Mouse (Mus musculus): Measurements from ENCODE around the gene Fmr1. TPM values are rescaled to one million over a fixed set of nuclear protein-coding genes. Genes with fewer than 3 reads are reported as not detected.

Fmr1 gene
- polyA plus RNA-seq, 1 experiment = 5.1 TPM

DNA sequence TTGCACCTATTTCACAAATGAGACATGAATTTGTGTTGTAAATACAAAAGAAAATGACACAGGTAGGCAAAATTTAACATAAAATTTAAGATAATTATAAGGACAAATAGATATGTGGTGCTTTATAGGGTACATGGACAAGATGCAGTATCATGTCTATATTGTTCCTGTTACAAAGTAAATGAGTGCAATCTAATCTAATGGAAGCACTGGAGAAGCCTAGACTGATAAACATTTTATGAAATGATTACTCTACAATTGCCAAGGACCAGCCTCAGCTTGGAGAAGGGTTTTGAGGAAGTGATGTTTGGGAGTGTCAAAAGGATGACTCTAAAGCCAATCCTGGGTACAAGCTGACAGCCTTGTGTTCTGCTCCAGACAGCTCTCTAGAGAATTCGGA is 58.6 kb downstream of the Fmr1 start:
- H3K4me3 ChIP-seq (ENCODE audit: extremely low read depth, insufficient read depth, insufficient read length) = no peak overlapping the region
- no peak for TF ChIP-seq POLR2A (IDR thresholded peaks at IDR 0.05; ENCODE audit: low read depth, low read length)
- TF ChIP-seq CTCF (IDR thresholded peaks at IDR 0.05; ENCODE audit: extremely low read depth, insufficient read depth, insufficient read length, insufficient replicate concordance) = no peak
- no peaks in the 10 kb centered on the region for H3K27me3 ChIP-seq (ENCODE audit: control insufficient read depth, insufficient read depth, low read length)
- no peaks in the 10 kb centered on the region for H3K4me1 ChIP-seq (ENCODE audit: control insufficient read depth, insufficient read depth, insufficient read length)
- no peaks in the 10 kb centered on the region for H3K36me3 ChIP-seq (ENCODE audit: control insufficient read depth, insufficient read depth, low read length)
- DNase-seq (ENCODE audit: low read depth in 1 of 2, low spot score in 2 of 2) = no peak
- no peak overlapping the region for H3K27ac ChIP-seq (ENCODE audit: insufficient read depth, low read length)
- WGBS = 75% methylated on average over 1 of the region's 1 CpGs

DNA sequence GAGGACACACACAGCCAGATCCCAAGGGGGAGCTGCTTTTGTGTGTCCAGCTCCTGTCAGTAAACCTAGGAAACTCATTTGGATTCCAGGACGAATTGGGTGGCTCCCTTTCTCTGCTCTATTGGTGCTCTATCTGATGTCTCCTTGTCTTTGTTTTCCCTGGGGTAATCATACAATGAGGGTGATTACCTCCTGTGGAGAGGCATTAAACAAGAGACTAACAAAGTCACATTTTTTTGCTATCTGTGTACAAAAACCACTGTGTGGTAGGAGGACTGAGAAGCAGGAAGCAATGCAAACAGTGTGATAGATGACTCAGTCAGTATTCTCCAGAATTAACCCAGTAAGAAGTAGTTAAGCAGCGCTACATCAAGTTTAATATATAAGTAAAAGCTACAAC is 61.7 kb downstream of the Fmr1 start:
- no peak for DNase-seq (ENCODE audit: low read depth in 1 of 2, low spot score in 2 of 2)
- Histone ChIP-seq H3K4me3 (ENCODE audit: extremely low read depth, insufficient read depth, insufficient read length) (no peak overlapping the region), H3K27me3 (ENCODE audit: control insufficient read depth, insufficient read depth, low read length) (no peaks in the 10 kb centered on the region), H3K27ac (ENCODE audit: insufficient read depth, low read length) (no peak overlapping the region), H3K36me3 (ENCODE audit: control insufficient read depth, insufficient read depth, low read length) (no peaks in the 10 kb centered on the region), H3K4me1 (ENCODE audit: control insufficient read depth, insufficient read depth, insufficient read length) (no peaks in the 10 kb centered on the region)
- 68% methylated on average over 2 of the region's 2 CpGs for WGBS
- no peak for TF ChIP-seq CTCF (IDR thresholded peaks at IDR 0.05; ENCODE audit: extremely low read depth, insufficient read depth, insufficient read length, insufficient replicate concordance)
- TF ChIP-seq POLR2A (IDR thresholded peaks at IDR 0.05; ENCODE audit: low read depth, low read length) = no peak

DNA sequence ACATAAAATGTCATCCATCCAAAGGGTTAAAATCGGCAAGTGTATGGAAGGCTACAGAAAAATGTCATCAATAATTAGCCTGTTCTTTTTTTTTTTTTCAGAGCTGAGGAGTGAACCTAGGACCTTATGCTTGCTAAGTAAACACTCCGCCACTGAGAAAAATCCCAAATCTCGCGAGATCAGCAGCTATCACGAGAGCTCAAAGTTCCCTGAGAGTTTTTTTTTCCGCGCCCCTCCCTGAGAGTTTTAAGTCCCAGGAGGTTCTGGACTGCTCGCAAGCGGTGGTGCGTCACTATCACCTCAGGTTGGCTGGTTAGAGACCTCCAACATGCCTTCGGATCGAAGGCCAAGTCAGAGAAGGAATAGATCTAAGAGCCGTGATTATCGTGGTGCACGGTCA is 83.3 kb downstream of the Fmr1 start, which contains the start of gene Fmr1nb:
TSS of gene Fmr1nb (plus strand) at position 234 of the 400 bp plus-strand sequence.
- H3K27ac ChIP-seq (ENCODE audit: insufficient read depth, low read length) = no peak within 1 kb of the TSS
- WGBS = 81% methylated on average over 15 of the region's 15 CpGs
- no peaks in the 10 kb centered on the region for H3K27me3 ChIP-seq (ENCODE audit: control insufficient read depth, insufficient read depth, low read length)
- no peak within 1 kb of the TSS for H3K4me3 ChIP-seq (ENCODE audit: extremely low read depth, insufficient read depth, insufficient read length)
- DNase-seq (ENCODE audit: low read depth in 1 of 2, low spot score in 2 of 2) = no peak
- no peaks in the 10 kb centered on the region for H3K36me3 ChIP-seq (ENCODE audit: control insufficient read depth, insufficient read depth, low read length)
- TF ChIP-seq CTCF (IDR thresholded peaks at IDR 0.05; ENCODE audit: extremely low read depth, insufficient read depth, insufficient read length, insufficient replicate concordance) (no peak), POLR2A (IDR thresholded peaks at IDR 0.05; ENCODE audit: low read depth, low read length) (no peak)
- no peaks in the 10 kb centered on the region for H3K4me1 ChIP-seq (ENCODE audit: control insufficient read depth, insufficient read depth, insufficient read length)

Other genes with a start within 250 kb of the Fmr1 start
- 0.11 TPM in 1 of 2 replicates, not detected in the other for gene Fmr1nb, start 83.3 kb downstream of the Fmr1 start, polyA plus RNA-seq (2012; rRNA removed)
- gene Gm14698, start 142.6 kb downstream of the Fmr1 start, polyA plus RNA-seq (2012; rRNA removed) = 0.13 and 0.23 TPM in 2 replicates
- gene Gm6812, start 214.5 kb downstream of the Fmr1 start, polyA plus RNA-seq (2012; rRNA removed) = not detected in 2 replicates